Mouse (Mus musculus): ENCODE data around the gene Pxylp1. TPM values are rescaled to one million over a fixed set of nuclear protein-coding genes. Genes with fewer than 3 reads are reported as not detected.

Gene Pxylp1
- polyA plus RNA-seq (2015; fragmentation: Nextera tagmentation; extraction: Ambion mirVana): 14.5 and 15.2 TPM in 2 replicates

GRCm38 (mm10) chr9:96892546-96892945 is at the start of gene Pxylp1:
Pxylp1 (minus strand) TSS chr9:96892669.

Other genes starting within 250 kb of the Pxylp1 start
- gene Zbtb38, start 139.8 kb downstream of the Pxylp1 start, polyA plus RNA-seq (2015; fragmentation: Nextera tagmentation; extraction: Ambion mirVana): 48.8 and 49.0 TPM in 2 replicates
- gene Spsb4, start 126.2 kb upstream of the Pxylp1 start, polyA plus RNA-seq (2015; fragmentation: Nextera tagmentation; extraction: Ambion mirVana): 26.9 and 31.0 TPM in 2 replicates
- gene Slc25a36, start 218.5 kb upstream of the Pxylp1 start, polyA plus RNA-seq (2015; fragmentation: Nextera tagmentation; extraction: Ambion mirVana): 70.4 and 71.0 TPM in 2 replicates